Mouse (Mus musculus): ENCODE data around the gene Ppie. TPM values are rescaled to one million over a fixed set of nuclear protein-coding genes. Genes with fewer than 3 reads are reported as not detected.
"Not testable (repeated sequence)": the region's sequence is repeated elsewhere in the genome, so short reads cannot be mapped to it uniquely, and the experiment has no call there.

Gene Ppie
- polyA plus RNA-seq, 1 experiment from 2014 or later = 107 TPM

- Histone ChIP-seq H3K27me3 (no peaks in the 10 kb centered on the region; the same call in 1 of the 2 replicates), H3K4me2 (no peak overlapping the region), H3K9me3 (no peaks in the 10 kb centered on the region), H3K4me3 (no peak overlapping the region), H3K36me3 (no peaks in the 10 kb centered on the region), H3K9ac (no peak overlapping the region), H3K27ac (no peak overlapping the region), H3K4me1 (no peaks in the 10 kb centered on the region)
- 25% methylated on average over 4 of the region's 4 CpGs for WGBS
- no peak for ATAC-seq (ENCODE audit: borderline replicate concordance, extremely low read depth, low FRiP score, low TSS enrichment)
Observed at GRCm38 (mm10) chr4:123155004-123155403, 15.3 kb upstream of the Ppie start.

GRCm38 (mm10) chr4:123152976-123153375 lies 13.2 kb upstream of the Ppie start:
- H3K4me3 ChIP-seq = no peak overlapping the region
- no peak overlapping the region for H3K4me2 ChIP-seq
- no peaks in the 10 kb centered on the region for H3K36me3 ChIP-seq
- WGBS = 28% methylated on average over 5 of the region's 5 CpGs
- no peaks in the 10 kb centered on the region for H3K4me1 ChIP-seq
- ATAC-seq (ENCODE audit: borderline replicate concordance, extremely low read depth, low FRiP score, low TSS enrichment) = no peak
- no peak overlapping the region for H3K27ac ChIP-seq
- H3K27me3 ChIP-seq = no peaks in the 10 kb centered on the region; the same call in 1 of the 2 replicates
- no peak overlapping the region for H3K9ac ChIP-seq
- no peaks in the 10 kb centered on the region for H3K9me3 ChIP-seq

GRCm38 (mm10) chr4:123152003-123152402 lies 12.3 kb upstream of the Ppie start:
- Histone ChIP-seq H3K9ac (no peak overlapping the region), H3K4me1 (no peaks in the 10 kb centered on the region), H3K9me3 (no peaks in the 10 kb centered on the region), H3K27ac (no peak overlapping the region), H3K4me3 (no peak overlapping the region), H3K36me3 (no peaks in the 10 kb centered on the region), H3K27me3 (no peaks in the 10 kb centered on the region; the same call in 1 of the 2 replicates), H3K4me2 (no peak overlapping the region)
- 71% methylated on average over 4 of the region's 4 CpGs for WGBS
- no peak for ATAC-seq (ENCODE audit: borderline replicate concordance, extremely low read depth, low FRiP score, low TSS enrichment)

- no peaks in the 10 kb centered on the region for H3K9me3 ChIP-seq
- no peak overlapping the region for H3K27ac ChIP-seq
- WGBS = 66% methylated on average over 5 of the region's 5 CpGs
- no peak overlapping the region for H3K4me3 ChIP-seq
- H3K36me3 ChIP-seq = no peaks in the 10 kb centered on the region
- no peak for ATAC-seq (ENCODE audit: borderline replicate concordance, extremely low read depth, low FRiP score, low TSS enrichment)
- H3K4me2 ChIP-seq = no peak overlapping the region
- no peaks in the 10 kb centered on the region for H3K4me1 ChIP-seq
- no peaks in the 10 kb centered on the region for H3K27me3 ChIP-seq
- H3K9ac ChIP-seq = no peak overlapping the region
Observed at GRCm38 (mm10) chr4:123147446-123148150, 7.8 kb upstream of the Ppie start.

DNA sequence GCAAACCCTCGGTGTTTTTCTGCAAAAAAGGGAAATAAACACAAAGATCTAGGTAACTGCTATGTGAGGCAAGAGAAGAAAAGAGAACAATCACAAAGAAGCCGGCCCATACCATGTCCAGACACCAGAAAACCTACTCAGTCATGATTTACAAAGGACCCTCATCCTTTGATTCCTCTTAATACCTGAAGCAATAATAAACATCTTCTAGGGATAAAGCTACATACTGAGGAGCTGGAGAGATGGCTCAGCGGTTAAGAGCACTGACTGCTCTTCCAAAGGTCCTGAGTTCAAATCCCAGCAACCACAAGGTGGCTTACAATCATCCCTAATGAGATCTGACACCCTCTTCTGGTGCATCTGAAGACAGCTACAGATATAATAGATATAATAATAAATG lies 2.2 kb downstream of the Ppie start:
- no peak overlapping the region for H3K4me3 ChIP-seq
- ATAC-seq (ENCODE audit: borderline replicate concordance, extremely low read depth, low FRiP score, low TSS enrichment) = no peak
- H3K4me1 ChIP-seq = peaks cover 19% of the 10 kb centered on the region
- no peaks in the 10 kb centered on the region for H3K9me3 ChIP-seq
- no peak overlapping the region for H3K4me2 ChIP-seq
- no peak overlapping the region for H3K27ac ChIP-seq
- peaks cover 39% of the 10 kb centered on the region for H3K36me3 ChIP-seq
- 79% methylated on average over 3 of the region's 3 CpGs for WGBS
- no peak overlapping the region for H3K9ac ChIP-seq
- no peaks in the 10 kb centered on the region for H3K27me3 ChIP-seq

DNA sequence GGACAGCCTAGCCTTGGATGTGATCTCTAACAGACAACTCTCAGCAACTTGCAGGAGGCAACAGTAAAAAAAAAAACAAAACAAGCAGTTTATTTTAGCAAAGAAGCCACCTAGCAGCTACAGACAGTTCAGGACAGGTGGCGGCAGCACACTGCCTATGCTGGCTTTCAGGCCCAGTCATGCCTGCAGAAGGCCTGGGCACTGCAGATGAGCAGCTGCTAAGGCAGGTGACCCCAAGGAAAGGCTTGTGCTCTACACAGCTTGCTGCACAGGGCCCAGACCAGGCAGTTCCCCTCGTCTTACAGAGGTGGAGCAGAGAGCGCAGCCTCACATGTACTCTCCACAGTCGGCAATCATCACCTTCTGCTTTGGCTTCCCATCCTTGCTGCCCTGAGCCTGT lies 12.7 kb downstream of the Ppie start:
- no peaks in the 10 kb centered on the region for H3K9me3 ChIP-seq
- no peak overlapping the region for H3K27ac ChIP-seq
- H3K4me2 ChIP-seq = no peak overlapping the region
- peaks cover 53% of the 10 kb centered on the region for H3K36me3 ChIP-seq
- H3K27me3 ChIP-seq = no peaks in the 10 kb centered on the region
- H3K9ac ChIP-seq = no peak overlapping the region
- no peak for ATAC-seq (ENCODE audit: borderline replicate concordance, extremely low read depth, low FRiP score, low TSS enrichment)
- H3K4me3 ChIP-seq = no peak overlapping the region
- 86% methylated on average over 4 of the region's 4 CpGs for WGBS
- H3K4me1 ChIP-seq = no peaks in the 10 kb centered on the region

DNA sequence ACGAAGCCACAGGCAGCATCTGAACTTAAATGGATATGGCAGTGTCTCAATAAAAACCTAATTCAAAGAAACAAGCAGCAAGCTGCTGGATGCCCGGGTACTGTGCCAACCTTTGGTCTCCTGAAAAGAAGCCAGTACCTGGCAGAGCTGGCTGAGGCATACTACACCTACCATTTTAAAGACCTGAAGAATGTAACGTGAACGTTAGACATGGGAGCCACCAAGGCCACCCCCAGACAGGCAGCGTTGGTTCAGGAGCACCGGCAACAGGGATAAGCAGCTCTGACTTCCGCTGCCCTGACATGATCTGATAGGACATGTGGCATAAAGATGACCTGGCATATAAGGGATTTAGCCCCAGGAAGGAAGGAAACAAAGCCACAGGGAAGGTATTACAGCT lies 13.1 kb downstream of the Ppie start:
- H3K27ac ChIP-seq = no peak overlapping the region
- no peak overlapping the region for H3K9ac ChIP-seq
- no peak for ATAC-seq (ENCODE audit: borderline replicate concordance, extremely low read depth, low FRiP score, low TSS enrichment)
- WGBS = 93% methylated on average over 7 of the region's 7 CpGs
- H3K4me1 ChIP-seq = no peaks in the 10 kb centered on the region
- no peaks in the 10 kb centered on the region for H3K9me3 ChIP-seq
- no peak overlapping the region for H3K4me3 ChIP-seq
- no peaks in the 10 kb centered on the region for H3K27me3 ChIP-seq
- H3K4me2 ChIP-seq = no peak overlapping the region
- H3K36me3 ChIP-seq = peaks cover 49% of the 10 kb centered on the region

DNA sequence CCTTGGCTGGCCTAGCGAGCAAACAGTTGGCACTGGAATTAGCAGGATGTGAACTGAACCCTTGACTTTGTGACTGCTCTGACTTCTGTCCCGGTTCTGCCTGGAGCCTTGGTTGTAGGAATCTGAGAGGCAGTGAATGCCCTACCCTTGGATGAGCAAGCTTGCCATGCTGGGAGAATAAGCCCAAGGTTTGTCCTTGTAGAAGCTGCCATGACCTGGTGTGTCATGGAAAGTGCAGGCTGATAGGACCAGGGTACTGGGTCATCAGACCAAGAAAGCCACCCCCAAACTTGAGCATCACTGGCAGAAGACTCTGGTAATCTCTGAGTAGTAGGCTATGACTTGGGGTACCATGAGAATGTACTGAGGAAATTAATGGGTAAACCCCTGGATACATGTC lies 18.5 kb downstream of the Ppie start:
- H3K9ac ChIP-seq = no peak overlapping the region
- no peak overlapping the region for H3K27ac ChIP-seq
- H3K27me3 ChIP-seq = peaks cover 13% of the 10 kb centered on the region
- no peak for ATAC-seq (ENCODE audit: borderline replicate concordance, extremely low read depth, low FRiP score, low TSS enrichment)
- 89% methylated on average over 2 of the region's 2 CpGs for WGBS
- no peak overlapping the region for H3K4me3 ChIP-seq
- no peaks in the 10 kb centered on the region for H3K4me1 ChIP-seq
- H3K36me3 ChIP-seq = peaks cover 7% of the 10 kb centered on the region; the same call in 1 of the 2 replicates
- H3K9me3 ChIP-seq = no peaks in the 10 kb centered on the region
- H3K4me2 ChIP-seq = no peak overlapping the region

DNA sequence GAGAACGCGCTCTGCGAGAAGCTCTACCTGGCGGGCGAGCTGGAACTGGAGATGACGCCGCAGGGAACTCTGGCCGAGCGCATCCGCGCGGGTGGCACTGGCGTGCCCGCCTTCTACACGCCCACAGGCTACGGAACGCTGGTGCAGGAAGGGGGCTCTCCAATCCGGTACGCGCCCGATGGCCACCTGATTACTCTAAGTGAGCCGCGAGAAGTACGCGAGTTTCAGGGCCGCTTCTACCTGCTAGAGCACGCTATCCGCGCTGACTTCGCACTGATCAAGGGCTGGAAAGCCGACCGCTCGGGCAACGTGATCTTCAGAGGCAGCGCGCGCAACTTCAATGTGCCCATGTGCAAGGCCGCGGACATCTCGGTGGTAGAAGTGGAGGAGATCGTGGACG lies 23.1 kb downstream of the Ppie start:
- H3K36me3 ChIP-seq; H3K9ac ChIP-seq; H3K4me1 ChIP-seq; H3K27ac ChIP-seq; H3K9me3 ChIP-seq; ATAC-seq (ENCODE audit: borderline replicate concordance, extremely low read depth, low FRiP score, low TSS enrichment): not testable (repeated sequence)
- peak overlapping the region; percentile 28 for H3K4me3 ChIP-seq
- H3K27me3 ChIP-seq = peaks cover 19% of the 10 kb centered on the region
- H3K4me2 ChIP-seq = peak overlapping the region; percentile 61
- WGBS = 20% methylated on average over 27 of the region's 42 CpGs

DNA sequence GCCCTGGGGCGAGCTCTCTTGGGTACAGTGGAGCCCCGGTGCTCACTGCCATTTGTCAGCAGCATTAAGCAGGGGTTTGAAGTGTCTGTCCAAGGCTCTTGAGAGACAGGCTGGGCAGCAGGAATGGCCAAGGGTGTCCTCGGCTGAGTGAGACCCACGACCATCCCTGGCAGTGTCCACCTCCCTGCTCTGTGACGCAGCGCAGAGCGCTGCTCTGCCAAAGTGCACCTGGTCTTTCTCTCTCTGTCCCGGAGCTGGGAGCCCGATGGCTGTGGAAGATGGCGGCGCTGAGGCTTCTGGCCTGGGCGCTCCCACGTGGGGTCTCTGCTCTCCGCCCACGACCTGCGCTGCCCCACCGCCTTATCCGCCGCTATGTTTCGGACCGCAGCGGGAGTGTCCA lies 23.7 kb downstream of the Ppie start, which contains the start of gene Oxct2b:
Gene Oxct2b (plus strand): TSS at position 256 of the 400 bp plus-strand sequence.
- Histone ChIP-seq H3K36me3 (no peaks in the 10 kb centered on the region), H3K9me3 (no peaks in the 10 kb centered on the region), H3K4me1 (peaks cover 3% of the 10 kb centered on the region; the same call in 1 of the 2 replicates), H3K9ac (no peak within 1 kb of the TSS), H3K27me3 (peaks cover 19% of the 10 kb centered on the region), H3K4me3 (peak within 1 kb of the TSS; percentile 28), H3K4me2 (peak within 1 kb of the TSS; percentile 61), H3K27ac (no peak within 1 kb of the TSS)
- no peak for ATAC-seq (ENCODE audit: borderline replicate concordance, extremely low read depth, low FRiP score, low TSS enrichment)
- WGBS = 4% methylated on average over 22 of the region's 22 CpGs

DNA sequence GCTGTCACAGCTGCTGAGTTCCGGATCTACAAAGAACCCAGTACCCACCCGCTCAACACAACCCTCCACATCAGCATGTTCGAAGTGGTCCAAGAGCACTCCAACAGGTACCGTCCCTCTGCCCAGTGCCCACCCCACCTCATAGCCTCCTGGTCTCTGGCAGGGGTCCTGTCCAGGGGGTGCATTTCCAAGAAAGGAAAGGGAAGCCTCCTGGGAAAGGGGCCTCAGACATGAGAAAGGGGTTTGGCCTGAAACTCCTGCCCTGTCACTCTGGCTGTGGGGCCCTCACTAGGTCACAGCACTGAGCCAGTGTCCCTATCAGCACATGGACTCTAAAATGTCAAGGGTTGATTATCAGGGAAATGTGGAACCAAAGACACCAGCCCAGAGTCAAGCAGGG lies 25.1 kb downstream of the Ppie start:
- not testable (repeated sequence) for H3K9ac ChIP-seq; H3K36me3 ChIP-seq; H3K4me2 ChIP-seq; ATAC-seq (ENCODE audit: borderline replicate concordance, extremely low read depth, low FRiP score, low TSS enrichment); H3K4me3 ChIP-seq; H3K9me3 ChIP-seq; H3K4me1 ChIP-seq; H3K27ac ChIP-seq
- WGBS = 78% methylated on average over 4 of the region's 4 CpGs
- H3K27me3 ChIP-seq = peaks cover 19% of the 10 kb centered on the region

- WGBS = 70% methylated on average over 8 of the region's 8 CpGs
- Histone ChIP-seq H3K27me3 (peaks cover 20% of the 10 kb centered on the region), H3K36me3 (no peaks in the 10 kb centered on the region), H3K4me3 (no peak overlapping the region), H3K27ac (no peak overlapping the region), H3K9ac (no peak overlapping the region), H3K4me2 (no peak overlapping the region), H3K4me1 (peaks cover 3% of the 10 kb centered on the region; the same call in 1 of the 2 replicates), H3K9me3 (no peaks in the 10 kb centered on the region)
- ATAC-seq (ENCODE audit: borderline replicate concordance, extremely low read depth, low FRiP score, low TSS enrichment) = no peak
Observed at GRCm38 (mm10) chr4:123112216-123112764, 27.5 kb downstream of the Ppie start.

Measured in lung, embryonic 15.5 days (tissue).